Mouse (Mus musculus): ENCODE data around the gene Stxbp1. TPM values are rescaled to one million over a fixed set of nuclear protein-coding genes. Genes with fewer than 3 reads are reported as not detected.
A peak's percentile ranks its signal among the peaks of the same experiment; 100 is the strongest.

Gene Stxbp1
- polyA plus RNA-seq, 1 experiment from 2014 or later = 2.3 TPM

DNA sequence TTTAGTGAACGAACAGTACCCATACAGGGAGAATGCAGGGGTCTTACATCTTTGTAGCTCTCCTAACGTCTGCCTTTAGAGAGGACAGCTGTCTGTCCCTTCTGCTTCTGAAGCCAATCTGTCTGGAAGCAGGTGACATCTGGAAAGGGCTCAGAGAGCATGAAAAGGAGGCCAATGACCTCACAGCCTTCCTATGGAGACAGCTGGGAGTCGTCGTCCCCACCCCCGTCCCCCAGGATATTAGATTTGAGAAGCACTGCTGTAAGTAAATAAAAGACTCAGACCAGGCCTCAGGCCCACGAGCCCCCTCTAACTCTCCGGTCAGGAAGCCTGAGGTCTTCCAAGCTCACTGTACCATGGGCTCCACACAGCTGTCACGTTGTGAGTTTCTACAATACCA lies 22.9 kb downstream of the Stxbp1 start:
- 56% methylated on average over 8 of the region's 8 CpGs for WGBS (ENCODE audit: insufficient replicate concordance)

DNA sequence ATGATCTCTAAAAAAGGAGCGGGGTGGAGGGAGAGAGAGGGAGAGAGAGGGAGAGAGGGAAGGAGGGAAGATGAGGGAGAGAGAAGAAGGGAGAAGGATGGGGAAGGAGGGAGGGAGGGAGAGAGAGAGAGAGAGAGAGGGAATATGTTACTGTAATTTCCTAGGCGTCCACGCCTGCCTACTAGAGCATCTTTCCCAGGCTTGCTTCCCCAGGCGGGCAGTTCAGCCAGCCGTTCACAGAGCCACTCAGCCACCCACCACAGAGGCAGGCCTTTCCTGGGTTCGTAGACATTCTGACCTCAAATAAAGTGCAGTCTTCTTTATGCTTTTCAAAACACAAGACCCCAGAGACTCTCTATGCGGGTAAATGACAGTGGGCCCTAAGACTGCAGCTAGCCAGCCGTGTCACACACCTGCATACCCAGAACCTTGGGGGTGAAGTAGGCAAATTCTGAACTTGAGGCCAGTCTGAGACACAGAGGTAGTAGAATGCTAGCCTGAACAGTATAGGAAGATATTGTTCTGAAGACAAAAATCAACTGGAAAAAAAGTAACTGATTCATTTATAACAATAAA lies 23.4 kb downstream of the Stxbp1 start:
- Histone ChIP-seq H3K9me3 (ENCODE audit: low read length) (no peaks in the 10 kb centered on the region), H3K9ac (replicated peaks) (no peak overlapping the region), H3K27ac (ENCODE audit: low read depth) (peak overlapping the region; percentile 71; the same call in 1 of the 2 replicates), H3K4me2 (ENCODE audit: low read depth, low read length) (no peak overlapping the region), H3K36me3 (replicated peaks; ENCODE audit: insufficient read depth, low read length) (no peaks in the 10 kb centered on the region), H3K27me3 (ENCODE audit: insufficient read depth, low read length) (no peaks in the 10 kb centered on the region), H3K4me3 (ENCODE audit: low read depth, low read length) (no peak overlapping the region), H3K4me1 (ENCODE audit: insufficient read depth) (peaks cover 2% of the 10 kb centered on the region; the same call in 1 of the 2 replicates)
- WGBS (ENCODE audit: insufficient replicate concordance) = 68% methylated on average over 8 of the region's 8 CpGs
- no peak for TF ChIP-seq EP300 (IDR thresholded peaks at IDR 0.05; ENCODE audit: low read depth)
- TF ChIP-seq CTCF (IDR thresholded peaks at IDR 0.05; ENCODE audit: low read depth) = no peak
- DNase-seq = no peak
- ATAC-seq = peak; percentile 31; the same call in 1 of the 2 replicates

More for the DNA sequence above, 22.9 kb downstream of the Stxbp1 start:
- H3K4me1 ChIP-seq (ENCODE audit: insufficient read depth) = peaks cover 2% of the 10 kb centered on the region; the same call in 1 of the 2 replicates
- no peak overlapping the region for H3K4me3 ChIP-seq (ENCODE audit: low read depth, low read length)
- H3K9me3 ChIP-seq (ENCODE audit: low read length) = no peaks in the 10 kb centered on the region
- ATAC-seq (no peak), DNase-seq (no peak)
- no peak overlapping the region for H3K9ac ChIP-seq (replicated peaks)
- no peaks in the 10 kb centered on the region for H3K36me3 ChIP-seq (replicated peaks; ENCODE audit: insufficient read depth, low read length)
- no peaks in the 10 kb centered on the region for H3K27me3 ChIP-seq (ENCODE audit: insufficient read depth, low read length)
- H3K4me2 ChIP-seq (ENCODE audit: low read depth, low read length) = no peak overlapping the region
- peak overlapping the region; percentile 71 for H3K27ac ChIP-seq (ENCODE audit: low read depth)
- TF ChIP-seq EP300 (IDR thresholded peaks at IDR 0.05; ENCODE audit: low read depth) (no peak), CTCF (IDR thresholded peaks at IDR 0.05; ENCODE audit: low read depth) (no peak)

DNA sequence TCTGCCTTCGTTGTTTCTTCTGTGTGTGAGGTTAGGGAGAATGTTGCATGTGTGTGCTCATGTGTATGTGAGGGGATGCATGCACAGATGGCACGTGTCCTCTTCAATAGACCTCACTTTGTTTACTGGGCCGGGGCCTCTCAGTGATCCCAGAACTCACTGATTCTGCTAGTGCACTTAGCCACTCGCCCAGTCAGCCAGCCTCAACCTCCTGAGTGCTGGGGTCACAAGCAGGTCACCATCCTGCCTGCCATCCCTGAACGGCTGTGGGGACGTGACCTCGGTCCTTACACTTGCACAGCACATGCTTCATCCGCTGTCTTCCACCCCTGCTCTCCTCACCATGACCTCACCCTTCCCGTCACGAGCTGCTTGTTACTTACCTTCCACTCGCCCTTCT lies 23.9 kb downstream of the Stxbp1 start:
- peak; percentile 21; the same call in 1 of the 2 replicates for ATAC-seq
- no peak overlapping the region for H3K4me2 ChIP-seq (ENCODE audit: low read depth, low read length)
- TF ChIP-seq CTCF (IDR thresholded peaks at IDR 0.05; ENCODE audit: low read depth) (no peak), EP300 (IDR thresholded peaks at IDR 0.05; ENCODE audit: low read depth) (no peak)
- H3K9me3 ChIP-seq (ENCODE audit: low read length) = no peaks in the 10 kb centered on the region
- H3K36me3 ChIP-seq (replicated peaks; ENCODE audit: insufficient read depth, low read length) = no peaks in the 10 kb centered on the region
- H3K4me1 ChIP-seq (ENCODE audit: insufficient read depth) = peaks cover 2% of the 10 kb centered on the region; the same call in 1 of the 2 replicates
- H3K27me3 ChIP-seq (ENCODE audit: insufficient read depth, low read length) = no peaks in the 10 kb centered on the region
- H3K4me3 ChIP-seq (ENCODE audit: low read depth, low read length) = no peak overlapping the region
- no peak overlapping the region; the same call in 1 of the 2 replicates for H3K9ac ChIP-seq (replicated peaks)
- H3K27ac ChIP-seq (ENCODE audit: low read depth) = 0 out of 2 replicates have a peak overlapping the region, but pooled peaks have one; percentile 39
- WGBS (ENCODE audit: insufficient replicate concordance) = 63% methylated on average over 11 of the region's 11 CpGs
- no peak for DNase-seq

DNA sequence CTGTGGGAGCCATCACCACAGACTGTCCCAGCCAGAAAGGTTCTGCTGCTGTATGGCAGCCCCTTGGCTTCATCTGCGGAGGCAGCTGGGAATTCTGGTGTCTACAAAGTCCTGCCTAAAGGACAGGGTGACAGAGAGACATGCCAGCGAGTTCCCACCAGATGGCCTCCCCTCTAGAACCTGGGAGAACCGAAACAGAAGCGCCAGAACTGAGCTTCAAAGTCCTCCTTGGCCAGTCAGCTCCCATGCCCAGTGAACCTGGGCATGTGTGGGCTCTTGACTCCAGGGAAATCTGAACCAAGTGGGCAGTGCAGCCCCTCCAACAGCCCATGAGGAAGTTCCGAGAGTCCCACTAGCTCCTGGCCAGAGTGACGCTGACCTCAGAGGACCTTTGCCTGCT lies 24.4 kb downstream of the Stxbp1 start:
- DNase-seq (no peak), ATAC-seq (no peak)
- Histone ChIP-seq H3K27me3 (ENCODE audit: insufficient read depth, low read length) (no peaks in the 10 kb centered on the region), H3K36me3 (replicated peaks; ENCODE audit: insufficient read depth, low read length) (no peaks in the 10 kb centered on the region), H3K4me3 (ENCODE audit: low read depth, low read length) (no peak overlapping the region), H3K4me2 (ENCODE audit: low read depth, low read length) (no peak overlapping the region), H3K4me1 (ENCODE audit: insufficient read depth) (peaks cover 2% of the 10 kb centered on the region; the same call in 1 of the 2 replicates), H3K27ac (ENCODE audit: low read depth) (0 out of 2 replicates have a peak overlapping the region, but pooled peaks have one; percentile 0), H3K9me3 (ENCODE audit: low read length) (no peaks in the 10 kb centered on the region), H3K9ac (replicated peaks) (no peak overlapping the region; the same call in 1 of the 2 replicates)
- no peak for TF ChIP-seq EP300 (IDR thresholded peaks at IDR 0.05; ENCODE audit: low read depth)
- no peak for TF ChIP-seq CTCF (IDR thresholded peaks at IDR 0.05; ENCODE audit: low read depth)
- 78% methylated on average over 6 of the region's 6 CpGs for WGBS (ENCODE audit: insufficient replicate concordance)

DNA sequence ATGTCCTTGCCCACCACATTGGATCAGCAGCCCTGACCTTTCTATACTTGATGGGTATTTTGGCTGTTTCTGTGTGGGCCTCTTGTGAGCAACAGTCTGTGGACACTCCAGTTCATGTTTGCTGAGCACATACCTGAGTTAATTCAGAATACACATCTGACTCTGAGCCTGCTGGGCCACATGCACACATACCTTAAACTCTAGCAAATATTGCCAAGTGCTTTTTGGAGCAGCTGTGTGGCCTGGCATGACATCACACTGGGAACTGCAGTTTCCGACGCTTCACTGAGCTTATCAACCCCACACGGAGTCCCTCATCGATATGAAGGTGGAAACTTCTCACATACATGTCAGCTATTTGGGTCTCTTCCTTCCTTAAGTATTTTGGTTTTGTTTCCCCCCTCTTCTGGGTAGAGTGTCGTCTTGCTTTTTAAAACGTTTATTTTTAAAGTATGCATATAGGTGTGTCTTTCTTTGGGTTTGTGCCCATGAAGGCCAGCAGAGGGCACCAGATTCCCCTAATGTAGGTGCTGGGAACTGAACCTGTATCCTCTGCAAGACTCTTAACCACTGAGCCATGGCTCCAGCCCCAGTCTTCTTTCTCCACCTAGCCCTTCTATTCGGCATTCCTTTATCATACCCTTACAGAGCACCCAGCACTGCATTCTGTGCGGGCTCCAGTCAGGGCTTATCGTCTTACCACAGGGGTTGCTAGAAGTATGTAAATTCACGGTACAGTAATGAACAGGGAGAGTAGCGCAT lies 25.8 kb downstream of the Stxbp1 start:
- H3K36me3 ChIP-seq (replicated peaks; ENCODE audit: insufficient read depth, low read length) = no peaks in the 10 kb centered on the region
- no peak overlapping the region for H3K4me3 ChIP-seq (ENCODE audit: low read depth, low read length)
- ATAC-seq (peak; percentile 40; the same call in 1 of the 2 replicates), DNase-seq (peak; percentile 53)
- 49% methylated on average over 11 of the region's 11 CpGs for WGBS (ENCODE audit: insufficient replicate concordance)
- no peaks in the 10 kb centered on the region for H3K9me3 ChIP-seq (ENCODE audit: low read length)
- H3K4me1 ChIP-seq (ENCODE audit: insufficient read depth) = peaks cover 2% of the 10 kb centered on the region; the same call in 1 of the 2 replicates
- no peak overlapping the region for H3K4me2 ChIP-seq (ENCODE audit: low read depth, low read length)
- peak; percentile 75 for TF ChIP-seq CTCF (IDR thresholded peaks at IDR 0.05; ENCODE audit: low read depth)
- no peak for TF ChIP-seq EP300 (IDR thresholded peaks at IDR 0.05; ENCODE audit: low read depth)
- no peak overlapping the region for H3K9ac ChIP-seq (replicated peaks)
- H3K27ac ChIP-seq (ENCODE audit: low read depth) = no peak overlapping the region
- H3K27me3 ChIP-seq (ENCODE audit: insufficient read depth, low read length) = no peaks in the 10 kb centered on the region

DNA sequence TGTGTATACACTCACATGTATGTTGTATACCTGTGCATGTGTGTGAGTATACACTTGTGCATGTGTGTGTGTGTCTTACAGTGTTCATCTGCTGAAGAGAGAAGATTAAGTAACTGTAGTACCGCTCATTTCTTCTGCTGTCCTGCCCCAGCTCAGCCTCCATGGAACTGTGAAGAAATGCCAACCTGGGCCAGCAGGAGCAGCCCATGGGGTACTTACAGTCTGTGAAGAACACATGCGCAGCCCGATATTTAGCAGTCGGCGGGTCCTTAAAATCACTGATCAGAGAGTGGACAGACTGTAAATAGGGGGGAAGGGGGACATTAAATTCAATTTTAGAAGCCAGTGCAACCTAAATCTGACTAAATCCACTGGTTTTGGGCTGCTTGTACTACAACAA lies 28.8 kb downstream of the Stxbp1 start:
- no peak overlapping the region for H3K9ac ChIP-seq (replicated peaks)
- WGBS (ENCODE audit: insufficient replicate concordance) = 91% methylated on average over 5 of the region's 5 CpGs
- H3K4me2 ChIP-seq (ENCODE audit: low read depth, low read length) = no peak overlapping the region
- no peak overlapping the region for H3K27ac ChIP-seq (ENCODE audit: low read depth)
- no peak for TF ChIP-seq EP300 (IDR thresholded peaks at IDR 0.05; ENCODE audit: low read depth)
- no peak for TF ChIP-seq CTCF (IDR thresholded peaks at IDR 0.05; ENCODE audit: low read depth)
- DNase-seq (no peak), ATAC-seq (no peak)
- no peaks in the 10 kb centered on the region for H3K9me3 ChIP-seq (ENCODE audit: low read length)
- no peaks in the 10 kb centered on the region for H3K27me3 ChIP-seq (ENCODE audit: insufficient read depth, low read length)
- H3K36me3 ChIP-seq (replicated peaks; ENCODE audit: insufficient read depth, low read length) = 0 out of 2 replicates have a peak, but pooled peaks cover 3% of the 10 kb centered on the region
- H3K4me1 ChIP-seq (ENCODE audit: insufficient read depth) = peaks cover under 1% of the 10 kb centered on the region; the same call in 1 of the 2 replicates
- no peak overlapping the region for H3K4me3 ChIP-seq (ENCODE audit: low read depth, low read length)

Measured in liver, postnatal 0 days (tissue).